Mouse (Mus musculus) frontal cortex, adult (tissue): ENCODE measurements at regions not wholly inside any gene's neighbourhood (a gene's known extent, or its start where the extent isn't known, plus 50 kb on each side); places are given as distances from the start of the nearest gene placed in this dataset.

Experiments
- ATAC-seq: cut with Nextera tagmentation; 2 replicates; pipeline ENCODE4 v1.9.2; 2017; ENCODE audit warnings: mild to moderate bottlenecking, moderate library complexity, mixed read lengths; ENCODE audit not compliant: low TSS enrichment

GRCm38 (mm10) chr17:83135441-83136120, 79.5 kb upstream of the Pkdcc start:
- ATAC-seq = no peak

GRCm38 (mm10) chr17:83136267-83136666, 78.8 kb upstream of the Pkdcc start:
- no peak for ATAC-seq

DNA sequence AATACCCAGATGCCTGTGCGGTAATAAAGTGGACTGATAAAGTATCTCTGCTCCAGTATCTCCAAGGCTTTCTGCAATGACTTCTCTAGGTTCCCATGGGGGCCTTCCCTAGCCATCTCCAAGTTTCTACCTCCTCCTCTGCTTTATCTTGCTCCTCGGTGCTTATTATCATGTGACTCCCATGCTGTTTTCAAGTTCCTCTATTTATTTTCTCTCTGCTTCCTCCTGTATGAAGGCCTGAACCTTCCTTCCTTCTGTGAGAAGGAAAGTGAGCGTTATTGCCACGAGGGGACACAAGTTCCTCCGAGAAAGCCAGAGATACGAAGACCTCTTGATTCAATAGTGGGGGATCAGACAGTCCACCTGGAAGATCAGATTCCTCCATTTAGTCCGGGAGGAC, 77.4 kb upstream of the Pkdcc start:
- no peak for ATAC-seq

- no peak for ATAC-seq
Measured at GRCm38 (mm10) chr17:83138493-83139417, 76.3 kb upstream of the Pkdcc start.

DNA sequence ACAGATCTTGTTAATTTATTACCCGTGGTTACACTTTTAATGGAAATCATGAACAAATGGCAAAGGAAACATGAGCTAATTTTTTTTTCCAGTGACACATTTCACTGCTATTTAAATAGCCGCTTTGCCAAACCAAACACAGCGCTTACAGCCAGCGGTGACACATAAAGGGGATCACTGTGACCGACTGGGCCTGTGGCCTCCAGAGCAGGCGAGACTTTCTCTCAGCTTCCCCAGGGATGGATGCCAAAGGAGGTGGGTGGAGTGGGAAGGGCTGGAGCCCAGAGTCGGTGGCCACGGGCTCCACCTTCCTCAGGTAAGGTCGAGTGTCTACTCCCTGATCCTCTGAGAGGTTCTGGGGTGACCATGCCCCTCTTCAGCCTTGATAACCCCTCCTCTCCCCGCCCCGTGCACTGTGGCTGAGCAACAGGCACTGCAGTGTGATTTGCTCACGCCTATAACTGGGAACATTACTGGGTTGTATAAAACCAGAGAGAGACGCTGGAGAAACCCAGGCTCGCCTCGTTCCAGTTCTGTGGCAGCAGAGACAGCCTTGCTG, 66.6 kb upstream of the Pkdcc start:
- no peak for ATAC-seq

DNA sequence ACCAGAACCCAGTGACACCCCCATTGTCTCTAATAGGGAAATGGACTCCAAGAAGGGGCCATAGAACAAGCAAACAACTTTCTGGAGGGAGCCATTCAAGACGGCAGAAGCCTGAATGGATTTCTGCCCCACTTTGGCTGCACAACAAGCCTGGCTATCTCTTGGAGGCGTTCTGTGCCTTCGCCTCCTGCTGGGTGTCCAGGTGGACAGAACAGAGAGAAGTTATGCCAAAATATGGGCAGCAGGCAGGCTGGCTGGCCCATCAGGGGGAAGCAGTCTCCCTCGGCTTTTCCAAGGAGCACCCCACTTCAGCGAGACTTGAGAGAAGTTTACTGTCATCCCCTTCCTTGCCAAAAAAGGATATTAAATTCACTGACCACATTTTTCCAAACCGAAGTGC, 65.8 kb upstream of the Pkdcc start:
- ATAC-seq = no peak

GRCm38 (mm10) chr17:83155106-83155505, 60.0 kb upstream of the Pkdcc start:
- ATAC-seq = no peak

DNA sequence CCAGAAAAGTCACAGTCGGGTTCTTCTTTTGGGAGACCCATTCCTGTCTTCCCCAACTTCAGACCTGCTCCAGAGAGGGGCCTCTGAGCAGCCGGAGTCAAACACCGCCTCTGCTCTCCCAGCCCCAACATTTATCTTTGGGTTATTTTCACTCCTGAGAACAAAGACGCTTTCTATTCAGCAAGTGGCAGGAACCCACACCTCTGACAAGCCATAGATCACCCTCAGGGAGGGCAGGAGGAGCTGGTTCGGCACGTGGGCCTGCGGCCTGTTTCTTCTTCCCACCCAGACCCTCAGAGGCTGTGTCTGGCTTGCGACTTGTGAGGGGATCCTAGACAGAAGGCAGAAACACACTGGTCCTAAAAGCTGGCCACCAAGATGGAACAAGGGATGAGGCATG, 58.4 kb upstream of the Pkdcc start:
- ATAC-seq = no peak

DNA sequence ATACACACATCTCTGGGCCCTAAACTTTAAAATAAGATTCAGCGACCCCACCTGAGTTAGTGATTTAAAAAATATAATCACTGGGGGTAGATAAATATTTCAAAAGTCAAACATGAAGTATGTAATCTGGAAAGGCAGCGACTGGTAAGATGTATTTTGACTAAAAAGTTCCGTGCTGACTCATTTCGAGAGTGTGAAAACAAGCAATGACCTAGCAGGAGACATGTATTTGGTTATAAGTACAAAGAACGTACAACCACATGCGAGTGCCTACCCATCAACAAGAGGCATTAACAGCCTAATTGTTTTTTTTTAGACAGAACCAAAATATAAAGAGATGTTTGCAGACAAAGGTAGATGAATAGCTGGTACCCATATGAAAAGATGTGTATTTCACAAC, 57.0 kb upstream of the Pkdcc start:
- ATAC-seq = no peak

- no peak for ATAC-seq
Measured at GRCm38 (mm10) chr17:83158652-83159051, 56.4 kb upstream of the Pkdcc start.

DNA sequence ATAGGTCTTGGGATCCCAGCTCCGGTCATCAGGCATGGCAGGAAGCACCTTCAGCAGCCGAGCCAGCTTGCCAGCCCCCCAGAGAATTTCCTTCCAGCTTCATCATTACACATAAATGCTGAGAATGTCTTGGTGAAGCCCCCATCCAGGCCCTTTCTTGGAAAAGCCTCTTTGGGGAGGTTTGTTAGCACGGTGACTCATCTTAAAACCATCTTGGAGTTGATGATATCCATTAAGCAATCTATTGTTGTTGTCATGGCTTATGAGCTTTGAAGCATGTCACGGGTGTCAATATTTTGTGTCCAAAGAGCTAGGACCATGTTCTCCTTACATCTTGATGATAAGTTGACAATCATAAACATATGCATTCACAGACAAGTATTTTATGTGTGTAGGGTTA, 55.5 kb upstream of the Pkdcc start:
- no peak for ATAC-seq

GRCm38 (mm10) chr17:83160296-83160695, 54.8 kb upstream of the Pkdcc start:
- no peak for ATAC-seq

GRCm38 (mm10) chr17:83161731-83162130, 53.4 kb upstream of the Pkdcc start:
- no peak for ATAC-seq

DNA sequence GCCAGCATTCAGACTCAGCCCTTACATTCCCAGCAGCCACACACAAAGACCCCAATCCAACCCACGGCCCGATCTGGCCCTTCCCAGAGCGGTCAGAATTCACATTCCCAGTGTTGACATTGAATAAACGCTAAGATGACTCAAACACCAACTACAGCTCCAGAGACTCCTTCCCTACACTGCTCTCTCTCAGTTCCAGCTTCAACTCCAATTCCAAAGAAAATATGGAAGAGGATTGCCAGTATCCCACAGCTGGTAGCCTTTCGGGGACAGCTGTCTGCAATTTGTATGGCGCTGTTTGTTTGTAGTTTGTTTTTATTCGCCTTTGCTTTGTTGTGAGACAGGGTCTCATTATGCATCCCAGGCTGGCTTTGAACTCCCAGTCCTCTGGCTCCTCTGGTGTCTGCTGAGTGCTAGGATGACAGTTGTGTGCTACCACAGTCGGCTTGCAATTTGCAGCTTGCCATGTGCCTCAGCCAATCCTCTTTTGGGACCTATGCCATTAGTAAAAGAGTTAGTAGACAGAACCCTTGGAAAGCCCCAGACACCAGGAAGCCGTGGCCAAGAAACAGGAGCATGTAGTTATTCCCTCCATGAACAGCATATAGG, 51.0 kb upstream of the Pkdcc start:
- ATAC-seq = no peak

DNA sequence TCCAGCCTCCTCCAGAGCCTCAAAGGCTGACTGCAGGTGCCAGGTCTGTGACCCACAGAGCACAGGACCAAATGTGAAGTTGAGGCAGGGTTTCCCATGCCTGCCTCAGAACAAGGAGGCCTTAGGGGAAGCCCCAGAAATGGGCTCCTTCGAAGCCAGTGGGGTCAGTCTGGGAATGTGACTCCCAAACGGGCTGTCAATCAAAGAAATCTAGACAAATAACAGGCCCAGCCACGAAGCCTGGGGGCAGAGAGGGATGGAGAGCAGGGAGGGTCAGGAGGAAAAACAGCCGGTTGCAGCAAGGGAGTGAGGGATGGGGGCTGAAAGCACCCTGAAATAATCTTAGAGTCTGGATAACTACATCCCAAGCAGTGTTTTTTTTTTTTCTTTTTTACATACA, 50.4 kb upstream of the Pkdcc start:
- no peak for ATAC-seq

DNA sequence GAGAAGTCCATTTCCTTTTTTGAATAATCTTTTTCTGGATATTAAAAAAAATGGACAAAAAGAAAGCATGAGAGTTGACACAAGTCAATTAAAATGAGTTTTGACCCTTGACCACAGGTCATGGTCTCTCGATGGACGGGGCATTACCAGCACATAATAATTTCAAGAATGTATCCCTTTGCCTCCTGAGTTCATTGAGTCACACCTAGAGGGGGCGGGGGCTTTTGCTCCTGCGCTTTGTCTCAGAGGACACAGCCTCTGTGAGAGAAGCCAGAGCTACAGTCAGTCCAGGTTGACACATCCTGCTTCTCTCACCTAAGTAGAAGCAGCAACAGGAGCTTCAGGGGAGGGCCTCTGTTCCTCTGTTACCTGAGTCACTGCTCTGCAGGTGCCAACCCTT, 50.0 kb upstream of the Pkdcc start:
- no peak for ATAC-seq
